Mouse (Mus musculus) cerebellum, adult 2 months (tissue): ENCODE results near the gene Hnf1a.
A peak's percentile ranks its signal among the peaks of the same experiment; 100 is the strongest.

ENCODE experiments used
- CTCF ChIP-seq: fragments of 200-500 bp; IDR thresholded peaks from 2 replicates; pipeline ENCODE4 v1.5.1; 2011; ENCODE audit warnings: low read depth, mild to moderate bottlenecking, control low read depth, low read length, moderate library complexity, borderline replicate concordance; ENCODE audit not compliant: insufficient read depth
- POLR2A ChIP-seq: fragments of 200-500 bp; IDR thresholded peaks from 2 replicates; pipeline ENCODE4 v1.6.1; 2011; ENCODE audit warnings: low read length, control low read depth, borderline replicate concordance; ENCODE audit not compliant: insufficient read depth

DNA sequence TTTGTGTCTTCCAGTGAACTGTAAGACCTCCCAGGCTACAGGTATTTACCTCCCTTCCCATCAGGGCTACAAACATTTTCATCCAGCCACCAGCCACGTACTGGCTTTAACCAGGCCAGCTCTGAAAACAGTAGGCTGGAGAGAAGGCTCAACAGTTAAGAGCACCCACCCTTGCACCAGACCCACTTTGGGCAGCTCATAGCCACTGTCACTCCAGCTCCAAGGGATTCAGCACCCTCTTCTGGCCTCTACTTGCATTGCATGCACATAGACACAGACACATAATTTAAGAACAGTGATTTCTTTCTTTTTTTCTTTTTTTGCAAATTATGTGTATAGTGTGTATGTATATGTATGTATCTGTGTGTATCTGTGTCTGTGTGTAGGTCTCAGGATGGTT is 68.5 kb downstream of the Hnf1a start:
- TF ChIP-seq POLR2A = no peak
- TF ChIP-seq CTCF = peak; percentile 50
